Mouse (Mus musculus) induced T-regulatory cell, adult 2 months (primary cell): ENCODE results near the gene Tmc7.

Experiments
- DNase-seq: peaks from one replicate; pipeline ENCODE4 v3.0.0-alpha.2; 2012; ENCODE audit warnings: low read depth

The Tmc7 gene

GRCm38 (mm10) chr7:118499784-118500435 is 84.6 kb downstream of the Tmc7 start:
- no peak for DNase-seq

GRCm38 (mm10) chr7:118498984-118499783 is 85.4 kb downstream of the Tmc7 start:
- no peak for DNase-seq

GRCm38 (mm10) chr7:118494892-118495579 is 89.5 kb downstream of the Tmc7 start:
- DNase-seq: no peak

GRCm38 (mm10) chr7:118493892-118494291 is 90.6 kb downstream of the Tmc7 start:
- DNase-seq: no peak

GRCm38 (mm10) chr7:118491431-118492147 is 92.9 kb downstream of the Tmc7 start, which contains the start of gene Itpripl2:
Itpripl2 (minus strand) TSS chr7:118491975.
- DNase-seq: peak; percentile 65

- no peak for DNase-seq
These were observed 93.7 kb downstream of the Tmc7 start for GRCm38 (mm10) chr7:118490666-118491430.

GRCm38 (mm10) chr7:118489706-118490665 is 94.5 kb downstream of the Tmc7 start:
- no peak for DNase-seq

- DNase-seq: no peak
These were observed 96.4 kb downstream of the Tmc7 start for GRCm38 (mm10) chr7:118488060-118488664.

GRCm38 (mm10) chr7:118486917-118487316 is 97.6 kb downstream of the Tmc7 start:
- no peak for DNase-seq
